Mouse (Mus musculus) hindbrain, embryonic 11.5 days (tissue): Measurements from ENCODE around the gene Cdkn3. TPM values are rescaled to one million over a fixed set of nuclear protein-coding genes. Genes with fewer than 3 reads are reported as not detected.
"Not testable (repeated sequence)": the region's sequence is repeated elsewhere in the genome, so short reads cannot be mapped to it uniquely, and the experiment has no call there.

Source experiments
- ATAC-seq: fragments of 200-750 bp; cut with Nextera tagmentation; 2 replicates; pipeline ENCODE4 v1.8.0; 2017; ENCODE audit warnings: mild to moderate bottlenecking, moderate TSS enrichment, moderate library complexity; ENCODE audit not compliant: low FRiP score
- DNase-seq: peaks from one replicate; pipeline ENCODE4 v3.0.0-alpha.2; 2015; ENCODE audit warnings: low spot score
- H3K27ac ChIP-seq: fragments of 300-500 bp; sonication (generic); 2 replicates; pipeline ENCODE4 v1.5.1; 2014; ENCODE audit warnings: mild to moderate bottlenecking, low read depth, low read length
- H3K27me3 ChIP-seq: fragments of 300-500 bp; sonication (generic); 2 replicates; pipeline ENCODE4 v1.6.1; 2014; ENCODE audit warnings: mild to moderate bottlenecking, low read length, moderate library complexity, mixed read lengths; ENCODE audit not compliant: control insufficient read depth, insufficient read depth
- H3K36me3 ChIP-seq: fragments of 300-500 bp; sonication (generic); 2 replicates; pipeline ENCODE4 v1.6.1; 2014; ENCODE audit warnings: mild to moderate bottlenecking, low read length, moderate library complexity, mixed read lengths; ENCODE audit not compliant: control insufficient read depth, insufficient read depth
- H3K4me1 ChIP-seq: fragments of 300-500 bp; sonication (generic); replicated peaks from 2 replicates; pipeline ENCODE4 v1.6.1; 2014; ENCODE audit warnings: low read length, mixed read lengths; ENCODE audit not compliant: control insufficient read depth, insufficient read depth
- H3K4me2 ChIP-seq: fragments of 300-500 bp; sonication (generic); replicated peaks from 2 replicates; pipeline ENCODE4 v1.6.1; 2014; ENCODE audit warnings: mild to moderate bottlenecking, low read depth, low read length
- H3K4me3 ChIP-seq: fragments of 300-500 bp; sonication (generic); 2 replicates; pipeline ENCODE4 v1.5.1; 2014; ENCODE audit warnings: low read depth, low read length
- H3K9ac ChIP-seq: fragments of 300-500 bp; sonication (generic); 2 replicates; pipeline ENCODE4 v1.6.1; 2014; ENCODE audit warnings: low read depth, low read length
- H3K9me3 ChIP-seq: fragments of 300-500 bp; sonication (generic); 2 replicates; pipeline ENCODE4 v1.6.1; 2016; ENCODE audit warnings: low read length; ENCODE audit not compliant: control insufficient read depth
- WGBS: fragments of 180-500 bp; shearing (Covaris S2); extraction: QIAGEN DNeasy Blood & Tissue Kit; methylation state at CpG from one replicate; pipeline ENCODE4 v1.1.7; 2014; 5-methylcytosine and 5-hydroxymethylcytosine counted together
- polyA plus RNA-seq: library from polyadenylated mRNA; unstranded; fragments of >200 nt; fragmentation: Nextera tagmentation; extraction: Ambion mirVana; gene quantifications from 2 replicates; pipeline ENCODE4 v1.2.1, GENCODE M21; 2014

Cdkn3 gene
- polyA plus RNA-seq, 1 experiment from 2014 or later: 53.2 TPM

GRCm38 (mm10) chr14:46737346-46737745 is 23.0 kb upstream of the Cdkn3 start:
- H3K27ac ChIP-seq, H3K27me3 ChIP-seq, H3K9ac ChIP-seq, ATAC-seq, H3K4me1 ChIP-seq, H3K4me2 ChIP-seq, H3K36me3 ChIP-seq, H3K4me3 ChIP-seq, DNase-seq, H3K9me3 ChIP-seq: not testable (repeated sequence)

DNA sequence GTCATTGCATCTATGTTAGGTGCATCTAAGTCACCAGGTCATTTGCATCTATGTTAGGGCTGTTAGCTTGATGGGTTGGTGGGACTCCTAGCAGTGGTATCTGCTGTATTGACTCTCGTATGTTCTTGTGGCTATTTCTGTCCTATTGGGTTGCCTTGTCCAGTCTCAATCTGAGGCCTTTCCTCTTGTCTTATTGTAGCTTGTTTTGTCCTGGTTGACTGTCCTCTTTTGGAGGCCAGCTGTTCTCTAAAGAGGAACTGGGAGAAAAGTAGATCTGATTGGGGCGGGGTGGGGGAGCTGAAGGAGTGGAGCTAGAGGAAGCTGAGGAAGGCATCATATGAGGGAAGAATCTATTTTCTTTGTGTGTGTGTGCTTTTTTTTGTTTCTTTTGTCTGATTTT is 17.7 kb upstream of the Cdkn3 start:
- Histone ChIP-seq H3K4me1 (no peaks in the 10 kb centered on the region), H3K9me3 (no peaks in the 10 kb centered on the region), H3K9ac (no peak overlapping the region), H3K27ac (no peak overlapping the region), H3K27me3 (no peaks in the 10 kb centered on the region), H3K4me2 (no peak overlapping the region), H3K4me3 (no peak overlapping the region), H3K36me3 (no peaks in the 10 kb centered on the region)
- WGBS: 91% methylated on average over 2 of the region's 2 CpGs
- DNase-seq (no peak), ATAC-seq (no peak)

- Histone ChIP-seq H3K9ac (no peak overlapping the region), H3K4me2 (no peak overlapping the region), H3K4me1 (no peaks in the 10 kb centered on the region), H3K9me3 (no peaks in the 10 kb centered on the region), H3K4me3 (no peak overlapping the region), H3K27me3 (no peaks in the 10 kb centered on the region), H3K27ac (no peak overlapping the region), H3K36me3 (no peaks in the 10 kb centered on the region)
- ATAC-seq: no peak
- DNase-seq: no peak
- WGBS: 94% methylated on average over 8 of the region's 8 CpGs
Observed at GRCm38 (mm10) chr14:46745413-46745812, 14.9 kb upstream of the Cdkn3 start.

DNA sequence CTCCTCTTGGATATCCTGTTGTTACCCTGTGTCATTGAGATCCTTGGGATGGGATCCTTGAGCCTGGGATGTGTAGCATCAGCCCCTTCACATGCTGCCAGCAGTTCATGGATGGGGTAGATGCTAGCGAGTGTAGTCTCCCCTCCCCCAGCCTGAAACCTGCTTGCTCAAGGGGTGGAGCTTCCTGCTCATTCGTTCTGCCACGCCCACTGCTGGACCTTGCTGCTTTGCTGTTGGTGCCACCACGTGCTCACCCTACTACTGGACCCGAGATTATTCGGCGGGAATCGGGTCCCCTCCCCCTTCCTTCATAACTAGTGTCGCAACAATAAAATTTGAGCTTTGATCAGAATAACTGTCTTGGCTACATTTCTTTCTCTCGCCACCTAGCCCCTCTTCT is 6.0 kb upstream of the Cdkn3 start:
- not testable (repeated sequence) for H3K36me3 ChIP-seq
- 60% methylated on average over 8 of the region's 10 CpGs for WGBS

DNA sequence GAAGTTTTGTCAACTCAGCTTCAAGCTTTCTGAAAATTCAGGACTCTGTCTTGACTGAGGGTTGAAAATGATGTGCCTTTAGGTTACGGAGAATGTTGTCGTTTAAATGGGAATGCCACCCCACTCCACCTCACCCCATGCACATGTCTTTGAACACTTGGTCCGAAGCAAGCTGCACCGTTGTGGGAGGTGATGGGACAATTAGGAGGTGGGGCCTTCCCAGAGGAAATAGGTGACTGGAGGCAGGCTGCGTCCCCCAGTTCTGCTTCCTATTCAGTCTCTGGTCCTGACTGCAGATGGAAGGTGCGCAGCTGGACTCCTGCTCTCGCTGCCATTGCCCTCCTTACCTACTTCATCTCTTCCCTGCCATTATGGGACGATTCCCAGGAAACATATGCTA is 4.5 kb upstream of the Cdkn3 start:
- ATAC-seq (no peak), DNase-seq (no peak)
- no peaks in the 10 kb centered on the region for H3K27me3 ChIP-seq
- no peaks in the 10 kb centered on the region for H3K36me3 ChIP-seq
- no peak overlapping the region for H3K4me3 ChIP-seq
- H3K4me2 ChIP-seq: no peak overlapping the region
- no peak overlapping the region for H3K9ac ChIP-seq
- H3K9me3 ChIP-seq: no peaks in the 10 kb centered on the region
- WGBS: 94% methylated on average over 8 of the region's 8 CpGs
- no peak overlapping the region for H3K27ac ChIP-seq
- no peaks in the 10 kb centered on the region; the same call in 1 of the 2 replicates for H3K4me1 ChIP-seq

More for the DNA sequence above, 6.0 kb upstream of the Cdkn3 start:
- H3K27me3 ChIP-seq, H3K4me3 ChIP-seq, H3K9me3 ChIP-seq, H3K4me1 ChIP-seq, DNase-seq, H3K9ac ChIP-seq, ATAC-seq, H3K4me2 ChIP-seq, H3K27ac ChIP-seq: not testable (repeated sequence)

DNA sequence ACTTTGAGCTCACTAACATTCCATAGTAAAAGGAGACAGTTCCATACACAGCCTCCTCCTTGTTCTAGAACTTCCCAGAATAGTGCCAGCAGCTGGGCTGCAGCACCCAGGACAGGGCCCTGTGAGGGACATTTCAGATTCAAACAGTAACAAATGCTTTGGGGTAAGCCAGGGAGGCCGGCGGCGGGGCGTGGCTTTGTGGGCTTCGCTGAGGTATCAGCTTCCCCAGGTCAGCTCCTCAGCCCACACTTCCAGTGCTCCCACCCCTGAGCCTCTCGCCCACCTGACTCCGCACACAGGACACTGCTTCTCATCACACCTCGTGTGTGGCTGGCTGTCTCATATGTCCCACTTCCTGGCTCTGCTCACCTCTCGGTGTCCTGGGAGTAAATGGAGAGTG is 2.6 kb upstream of the Cdkn3 start:
- WGBS: 73% methylated on average over 9 of the region's 9 CpGs
- no peaks in the 10 kb centered on the region for H3K27me3 ChIP-seq
- H3K9me3 ChIP-seq: no peaks in the 10 kb centered on the region
- H3K4me2 ChIP-seq: no peak overlapping the region
- DNase-seq (no peak), ATAC-seq (no peak)
- H3K9ac ChIP-seq: no peak overlapping the region
- H3K36me3 ChIP-seq: no peaks in the 10 kb centered on the region
- H3K4me3 ChIP-seq: no peak overlapping the region
- no peak overlapping the region for H3K27ac ChIP-seq
- no peaks in the 10 kb centered on the region; the same call in 1 of the 2 replicates for H3K4me1 ChIP-seq

- no peaks in the 10 kb centered on the region for H3K36me3 ChIP-seq
- H3K4me2 ChIP-seq: 0 out of 2 replicates have a peak overlapping the region, but pooled peaks have one; percentile 82
- H3K4me3 ChIP-seq: peak overlapping the region; percentile 70
- ATAC-seq (no peak; the same call in 1 of the 2 replicates), DNase-seq (no peak)
- H3K9me3 ChIP-seq: no peaks in the 10 kb centered on the region
- H3K27ac ChIP-seq: no peak overlapping the region
- H3K27me3 ChIP-seq: no peaks in the 10 kb centered on the region
- WGBS: under 1% methylated on average over 7 of the region's 7 CpGs
- H3K9ac ChIP-seq: no peak overlapping the region
- no peaks in the 10 kb centered on the region; the same call in 1 of the 2 replicates for H3K4me1 ChIP-seq
Observed at GRCm38 (mm10) chr14:46759970-46760354, 379 bp upstream of the Cdkn3 start.

DNA sequence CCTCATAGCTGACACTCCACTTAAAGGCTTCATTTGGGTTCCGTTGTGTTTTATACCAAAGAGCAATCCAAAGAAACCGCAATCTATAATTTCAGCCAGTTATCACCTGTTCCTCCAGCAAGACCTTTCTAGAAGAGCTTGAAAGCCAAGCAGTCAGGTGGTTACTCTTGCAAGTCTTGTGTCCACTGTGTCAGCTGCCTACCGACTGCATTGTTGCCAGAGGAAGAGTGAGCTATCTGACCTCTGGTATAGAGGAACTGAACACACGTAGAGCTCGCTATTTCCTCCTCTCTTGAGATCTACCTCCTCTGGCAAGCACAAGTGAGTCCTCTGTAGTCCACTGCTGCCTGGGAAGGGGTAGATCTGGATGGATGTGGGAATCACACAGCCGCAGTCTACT is 845 bp downstream of the Cdkn3 start:
- peak overlapping the region; percentile 70 for H3K4me3 ChIP-seq
- no peaks in the 10 kb centered on the region for H3K36me3 ChIP-seq
- H3K9me3 ChIP-seq: no peaks in the 10 kb centered on the region
- H3K9ac ChIP-seq: peak overlapping the region; percentile 27; the same call in 1 of the 2 replicates
- H3K27ac ChIP-seq: no peak overlapping the region
- 47% methylated on average over 6 of the region's 6 CpGs for WGBS
- H3K4me1 ChIP-seq: no peaks in the 10 kb centered on the region; the same call in 1 of the 2 replicates
- ATAC-seq: no peak
- no peaks in the 10 kb centered on the region for H3K27me3 ChIP-seq
- DNase-seq: no peak
- peak overlapping the region; percentile 82 for H3K4me2 ChIP-seq

GRCm38 (mm10) chr14:46767116-46767515 is 6.8 kb downstream of the Cdkn3 start:
- Histone ChIP-seq H3K4me3 (no peak overlapping the region), H3K4me2 (no peak overlapping the region), H3K9me3 (no peaks in the 10 kb centered on the region), H3K27ac (no peak overlapping the region), H3K9ac (no peak overlapping the region), H3K4me1 (no peaks in the 10 kb centered on the region), H3K36me3 (no peaks in the 10 kb centered on the region), H3K27me3 (no peaks in the 10 kb centered on the region)
- DNase-seq: no peak
- no peak for ATAC-seq
- WGBS: 88% methylated on average over 12 of the region's 12 CpGs
